Mouse (Mus musculus) testis, adult 2 months (tissue): ENCODE data around the gene Nck1.

Experiments
- CTCF ChIP-seq: fragments of 200-500 bp; IDR thresholded peaks from 2 replicates; pipeline ENCODE4 v1.5.1; 2012; ENCODE audit warnings: low read depth, mild to moderate bottlenecking, inconsistent platforms, low read length, moderate library complexity; ENCODE audit not compliant: control insufficient read depth, insufficient read depth, insufficient replicate concordance
- POLR2A ChIP-seq: fragments of 200-500 bp; IDR thresholded peaks from 2 replicates; pipeline ENCODE4 v1.6.1; 2012; ENCODE audit warnings: low read depth, mild to moderate bottlenecking, inconsistent platforms, low read length, moderate library complexity; ENCODE audit not compliant: control insufficient read depth

DNA sequence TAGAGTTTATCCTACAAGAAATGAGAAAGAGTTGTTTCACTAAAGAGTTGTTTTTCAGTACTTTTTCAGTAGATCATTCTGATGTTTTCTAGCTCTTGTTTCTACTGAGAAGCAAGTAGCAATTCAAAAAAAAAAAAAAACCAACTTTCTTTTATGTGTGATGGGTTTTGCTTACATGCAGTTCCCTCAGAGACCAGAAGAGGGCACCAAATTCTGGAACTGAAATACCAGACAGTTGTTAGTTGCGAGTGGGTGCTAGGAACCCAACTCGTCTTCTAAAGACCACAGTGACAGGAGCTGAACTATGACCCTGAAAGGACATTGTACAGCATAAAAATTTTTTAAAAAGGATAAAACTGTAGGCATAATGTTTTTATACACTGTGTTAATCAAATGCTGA, 2.4 kb upstream of the Nck1 start:
- no peak for TF ChIP-seq CTCF
- TF ChIP-seq POLR2A: no peak
